Mouse (Mus musculus) forebrain, embryonic 13.5 days (tissue): ENCODE data around the gene B3gnt9. TPM values are rescaled to one million over a fixed set of nuclear protein-coding genes. Genes with fewer than 3 reads are reported as not detected.

Experiments
- ATAC-seq: fragments of 200-750 bp; cut with Nextera tagmentation; 2 replicates; pipeline ENCODE4 v1.8.0; 2017
- H3K27ac ChIP-seq: fragments of 300-500 bp; sonication (generic); 2 replicates; pipeline ENCODE4 v1.5.1; 2015; ENCODE audit warnings: inconsistent platforms, mild to moderate bottlenecking, moderate library complexity
- H3K27me3 ChIP-seq: fragments of 300-500 bp; sonication (generic); 2 replicates; pipeline ENCODE4 v1.6.1; 2015; ENCODE audit warnings: mild to moderate bottlenecking, inconsistent platforms
- H3K36me3 ChIP-seq: fragments of 300-500 bp; sonication (generic); 2 replicates; pipeline ENCODE4 v1.6.1; 2015; ENCODE audit warnings: mild to moderate bottlenecking, inconsistent platforms; ENCODE audit not compliant: poor library complexity, severe bottlenecking
- H3K4me1 ChIP-seq: fragments of 300-500 bp; sonication (generic); 2 replicates; pipeline ENCODE4 v1.6.1; 2015; ENCODE audit warnings: inconsistent platforms
- H3K4me2 ChIP-seq: fragments of 300-500 bp; sonication (generic); 2 replicates; pipeline ENCODE4 v1.6.1; 2015; ENCODE audit warnings: inconsistent platforms, mild to moderate bottlenecking, moderate library complexity
- H3K4me3 ChIP-seq: fragments of 300-500 bp; sonication (generic); 2 replicates; pipeline ENCODE4 v1.5.1; 2015; ENCODE audit warnings: mild to moderate bottlenecking, inconsistent platforms
- H3K9ac ChIP-seq: fragments of 300-500 bp; sonication (generic); 2 replicates; pipeline ENCODE4 v1.6.1; 2015; ENCODE audit warnings: mild to moderate bottlenecking, inconsistent platforms
- H3K9me3 ChIP-seq: fragments of 300-500 bp; sonication (generic); replicated peaks from 2 replicates; pipeline ENCODE4 v1.6.1; 2016; ENCODE audit warnings: inconsistent platforms
- WGBS: fragments of 180-500 bp; shearing (Covaris S2); methylation state at CpG from one replicate; pipeline ENCODE4 v1.1.7; 2015; 5-methylcytosine and 5-hydroxymethylcytosine counted together
- polyA plus RNA-seq: library from polyadenylated mRNA; unstranded; fragments of >200 nt; fragmentation: Nextera tagmentation; extraction: Ambion mirVana; gene quantifications from 2 replicates; pipeline ENCODE4 v1.2.1, GENCODE M21; 2015

B3gnt9 gene
- polyA plus RNA-seq, 1 experiment from 2014 or later = 2.4 TPM

DNA sequence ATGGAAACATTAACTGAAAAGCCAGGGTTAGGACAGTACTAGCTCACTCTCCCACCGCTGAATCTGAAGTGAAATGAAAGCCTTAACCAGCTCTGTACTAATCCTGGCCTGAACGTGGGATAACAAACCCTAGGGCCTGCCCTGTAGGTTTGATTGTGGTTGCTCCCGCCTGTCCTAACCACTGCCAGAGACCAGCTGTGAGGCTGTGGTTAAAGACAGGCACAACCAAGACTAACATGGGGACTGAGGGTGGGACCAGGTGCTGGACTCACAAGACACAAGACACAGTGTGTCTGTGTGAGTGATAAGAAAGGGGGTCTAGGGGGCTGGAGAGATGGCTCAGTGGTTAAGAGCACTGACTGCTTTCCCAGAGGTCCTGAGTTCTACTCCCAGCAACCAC, 25.6 kb upstream of the B3gnt9 start:
- 74% methylated on average over 3 of the region's 3 CpGs for WGBS
- Histone ChIP-seq H3K4me3 (no peak overlapping the region), H3K27me3 (peaks cover 51% of the 10 kb centered on the region), H3K9ac (no peak overlapping the region), H3K36me3 (peaks cover 47% of the 10 kb centered on the region), H3K27ac (no peak overlapping the region), H3K4me2 (no peak overlapping the region), H3K4me1 (peaks cover 29% of the 10 kb centered on the region), H3K9me3 (no peaks in the 10 kb centered on the region)
- ATAC-seq = no peak

DNA sequence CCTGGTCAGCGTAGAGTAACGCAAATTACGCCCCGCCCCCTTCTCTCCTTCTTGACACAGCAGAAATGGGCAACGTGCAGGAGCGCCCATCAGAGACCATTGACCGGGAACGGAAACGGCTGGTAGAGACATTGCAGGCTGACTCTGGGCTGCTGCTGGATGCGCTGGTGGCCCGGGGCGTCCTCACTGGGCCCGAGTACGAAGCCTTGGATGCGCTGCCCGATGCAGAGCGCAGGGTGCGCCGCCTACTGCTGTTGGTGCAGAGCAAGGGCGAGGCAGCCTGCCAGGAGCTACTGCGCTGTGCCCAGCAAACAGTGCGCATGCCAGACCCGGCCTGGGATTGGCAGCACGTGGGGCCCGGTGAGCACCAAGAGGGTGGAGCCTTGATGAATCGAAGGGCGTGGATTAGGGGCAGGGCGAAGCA, 24.0 kb upstream of the B3gnt9 start:
- Histone ChIP-seq H3K9me3 (no peaks in the 10 kb centered on the region), H3K9ac (peak overlapping the region; percentile 50), H3K4me3 (peak overlapping the region; percentile 31), H3K4me2 (peak overlapping the region; percentile 60), H3K27ac (no peak overlapping the region), H3K4me1 (peaks cover 27% of the 10 kb centered on the region), H3K36me3 (peaks cover 34% of the 10 kb centered on the region), H3K27me3 (peaks cover 67% of the 10 kb centered on the region)
- peak; percentile 63 for ATAC-seq
- WGBS = under 1% methylated on average over 28 of the region's 28 CpGs

DNA sequence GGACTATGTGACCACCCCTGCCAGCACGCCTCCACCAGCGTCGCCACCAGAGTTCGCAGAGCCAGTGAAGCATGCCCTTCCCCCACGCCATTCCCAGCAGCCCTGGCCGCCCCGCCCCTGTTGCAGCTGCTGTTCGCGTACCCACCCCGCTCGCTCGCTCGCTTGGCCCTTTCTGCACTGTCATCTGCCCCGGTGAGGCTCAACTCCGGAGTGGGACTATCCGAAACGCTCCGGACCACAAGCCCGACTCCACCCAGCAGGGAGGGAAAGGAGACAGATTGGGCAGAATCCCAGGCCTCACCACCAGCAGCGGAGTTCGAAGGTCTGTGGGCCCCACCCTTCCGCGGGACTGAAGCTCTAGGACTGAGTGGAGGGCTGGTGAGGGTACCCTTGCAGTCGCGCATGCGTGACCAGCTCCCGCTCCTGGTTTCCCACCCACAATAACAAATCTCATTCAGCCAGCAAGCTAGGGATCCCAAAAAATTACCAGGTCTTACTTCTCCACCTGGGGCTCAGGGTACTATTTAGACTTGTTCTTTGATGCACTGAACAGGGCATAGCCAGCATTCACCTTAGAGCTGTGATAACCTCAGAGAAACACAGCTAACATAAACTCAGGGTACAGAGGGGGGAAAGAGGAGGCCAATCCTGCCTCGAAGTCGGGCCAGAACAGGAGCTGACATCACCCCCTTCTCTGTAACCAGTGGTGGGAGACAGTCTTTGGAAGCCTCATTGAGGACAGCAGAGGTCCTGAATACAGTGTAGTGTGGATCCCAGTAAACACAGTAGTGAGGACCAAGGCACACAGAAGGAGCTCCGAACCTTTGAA, 21.6 kb upstream of the B3gnt9 start:
- Histone ChIP-seq H3K4me1 (peaks cover 27% of the 10 kb centered on the region), H3K27ac (no peak overlapping the region), H3K36me3 (peaks cover 10% of the 10 kb centered on the region; the same call in 1 of the 2 replicates), H3K4me3 (peak overlapping the region; percentile 44), H3K9me3 (no peaks in the 10 kb centered on the region), H3K4me2 (peak overlapping the region; percentile 77), H3K27me3 (peaks cover 91% of the 10 kb centered on the region), H3K9ac (peak overlapping the region; percentile 58)
- ATAC-seq = peak; percentile 60
- 3% methylated on average over 30 of the region's 30 CpGs for WGBS

DNA sequence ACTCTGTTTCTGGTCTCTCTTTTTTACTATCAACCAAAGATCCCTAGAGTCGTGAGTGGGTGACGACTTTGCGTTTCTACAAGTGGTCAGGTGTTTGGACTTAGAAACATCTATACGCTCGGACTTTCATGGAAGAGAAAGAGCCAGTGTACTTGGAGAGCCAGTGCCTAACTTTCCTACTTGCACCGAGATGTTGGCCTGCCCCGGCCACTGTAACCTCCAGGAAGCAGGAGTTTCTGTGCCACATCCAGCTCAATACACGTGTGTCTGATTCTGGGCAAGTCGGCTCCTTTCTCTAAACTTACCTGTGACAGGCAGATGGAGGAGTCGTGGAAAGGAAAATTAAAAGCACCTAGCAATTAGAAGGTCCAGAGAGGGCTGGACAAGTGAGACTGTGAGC, 20.9 kb upstream of the B3gnt9 start, which contains the start of gene Nol3:
TSS of gene Nol3 (plus strand) at position 301 of the 400 bp plus-strand sequence.
- H3K9ac ChIP-seq = peak within 1 kb of the TSS; percentile 58
- peaks cover 7% of the 10 kb centered on the region; the same call in 1 of the 2 replicates for H3K36me3 ChIP-seq
- peak within 1 kb of the TSS; percentile 77 for H3K4me2 ChIP-seq
- WGBS = 3% methylated on average over 10 of the region's 10 CpGs
- peak within 1 kb of the TSS; percentile 44 for H3K4me3 ChIP-seq
- no peak for ATAC-seq
- no peak within 1 kb of the TSS for H3K27ac ChIP-seq
- peaks cover 29% of the 10 kb centered on the region for H3K4me1 ChIP-seq
- peaks cover 97% of the 10 kb centered on the region for H3K27me3 ChIP-seq
- no peaks in the 10 kb centered on the region for H3K9me3 ChIP-seq

DNA sequence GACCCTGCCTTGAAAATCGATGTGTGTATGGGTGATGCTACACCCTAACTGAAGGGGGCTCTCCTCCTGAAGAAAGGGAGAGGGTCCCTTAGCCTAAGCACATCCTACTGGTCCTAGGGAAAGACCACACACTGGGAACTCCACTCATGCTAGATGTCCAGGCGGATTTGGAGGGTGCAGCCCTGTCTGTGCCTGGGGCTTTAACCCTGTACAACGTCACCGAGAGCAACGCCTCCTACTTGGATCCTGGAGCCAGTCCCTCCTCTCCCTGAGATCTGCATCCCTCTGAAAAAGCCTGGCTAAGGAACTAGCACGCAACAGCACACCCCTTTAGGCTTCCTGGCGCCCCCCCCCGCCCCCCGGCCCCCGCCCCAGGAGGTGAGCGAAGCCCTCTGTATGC, 20.4 kb upstream of the B3gnt9 start:
- Histone ChIP-seq H3K27me3 (peaks cover 99% of the 10 kb centered on the region), H3K36me3 (peaks cover 7% of the 10 kb centered on the region; the same call in 1 of the 2 replicates), H3K9me3 (no peaks in the 10 kb centered on the region), H3K9ac (no peak overlapping the region), H3K4me1 (peaks cover 33% of the 10 kb centered on the region), H3K4me3 (no peak overlapping the region), H3K4me2 (peak overlapping the region; percentile 77), H3K27ac (no peak overlapping the region)
- WGBS = 5% methylated on average over 10 of the region's 11 CpGs
- ATAC-seq = no peak

DNA sequence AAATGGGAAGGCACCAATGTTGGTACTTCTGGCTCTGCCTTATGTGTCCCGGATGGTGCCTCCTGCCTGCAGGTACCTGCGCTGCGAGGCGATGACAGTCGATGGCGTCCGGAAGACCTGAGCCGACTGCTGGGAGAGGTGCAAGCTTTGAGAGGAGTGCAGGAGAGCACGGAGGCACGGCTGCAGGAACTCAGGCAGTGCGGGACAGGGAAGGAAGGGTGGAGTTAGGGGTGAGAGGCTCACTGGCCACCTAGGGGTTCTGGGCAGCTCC, 15.9 kb upstream of the B3gnt9 start:
- no peak for ATAC-seq
- WGBS = 2% methylated on average over 11 of the region's 11 CpGs

DNA sequence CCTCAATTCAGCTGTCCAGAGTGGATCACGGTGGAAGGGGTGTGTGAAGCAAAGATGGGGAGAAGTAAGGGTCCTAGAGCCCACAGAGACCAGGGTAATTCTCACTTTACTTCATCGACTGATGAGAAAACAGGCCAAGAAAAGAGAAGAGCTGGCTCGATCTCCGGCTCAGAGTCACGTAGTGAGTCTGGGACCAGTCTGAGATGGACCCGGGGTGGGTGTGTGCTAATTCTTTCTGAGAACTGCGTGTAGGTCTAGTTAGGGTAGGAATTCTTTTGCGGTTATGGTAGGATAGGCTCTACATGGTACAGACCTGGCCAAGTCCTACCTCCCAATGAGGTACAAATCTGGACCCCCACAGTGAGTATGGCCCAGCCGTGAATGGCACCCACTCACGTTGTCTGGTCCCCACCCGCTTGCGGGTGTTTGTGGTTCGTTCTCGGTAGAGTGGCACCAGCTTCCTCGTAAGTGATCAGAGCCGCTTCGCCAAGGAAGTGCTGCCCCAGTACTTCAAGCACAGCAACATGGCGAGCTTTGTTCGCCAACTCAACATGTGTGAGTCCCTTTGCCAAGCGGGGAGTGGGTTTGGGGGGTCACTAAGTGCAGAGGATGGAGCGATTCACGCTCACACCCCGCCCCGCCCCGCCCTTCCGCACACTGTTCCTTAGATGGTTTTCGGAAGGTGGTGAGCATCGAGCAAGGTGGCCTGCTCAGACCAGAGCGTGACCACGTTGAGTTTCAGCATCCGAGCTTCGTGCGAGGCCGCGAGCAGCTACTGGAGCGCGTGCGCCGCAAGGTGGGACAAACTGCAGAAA, 15.4 kb upstream of the B3gnt9 start:
- H3K4me1 ChIP-seq = peaks cover 30% of the 10 kb centered on the region
- H3K27ac ChIP-seq = no peak overlapping the region
- peak overlapping the region; percentile 47 for H3K4me3 ChIP-seq
- ATAC-seq = no peak
- H3K4me2 ChIP-seq = peak overlapping the region; percentile 79
- H3K36me3 ChIP-seq = no peaks in the 10 kb centered on the region
- no peaks in the 10 kb centered on the region; the same call in 1 of the 2 replicates for H3K9me3 ChIP-seq
- H3K27me3 ChIP-seq = peaks cover 99% of the 10 kb centered on the region
- 0 out of 2 replicates have a peak overlapping the region, but pooled peaks have one; percentile 58 for H3K9ac ChIP-seq
- 1% methylated on average over 39 of the region's 39 CpGs for WGBS

More for the DNA sequence above, 15.9 kb upstream of the B3gnt9 start:
- Histone ChIP-seq H3K27me3 (peaks cover 99% of the 10 kb centered on the region), H3K9me3 (no peaks in the 10 kb centered on the region; the same call in 1 of the 2 replicates), H3K27ac (no peak overlapping the region), H3K4me2 (peak overlapping the region; percentile 20; the same call in 1 of the 2 replicates), H3K36me3 (no peaks in the 10 kb centered on the region), H3K4me3 (0 out of 2 replicates have a peak overlapping the region, but pooled peaks have one; percentile 47), H3K4me1 (peaks cover 34% of the 10 kb centered on the region), H3K9ac (no peak overlapping the region)

DNA sequence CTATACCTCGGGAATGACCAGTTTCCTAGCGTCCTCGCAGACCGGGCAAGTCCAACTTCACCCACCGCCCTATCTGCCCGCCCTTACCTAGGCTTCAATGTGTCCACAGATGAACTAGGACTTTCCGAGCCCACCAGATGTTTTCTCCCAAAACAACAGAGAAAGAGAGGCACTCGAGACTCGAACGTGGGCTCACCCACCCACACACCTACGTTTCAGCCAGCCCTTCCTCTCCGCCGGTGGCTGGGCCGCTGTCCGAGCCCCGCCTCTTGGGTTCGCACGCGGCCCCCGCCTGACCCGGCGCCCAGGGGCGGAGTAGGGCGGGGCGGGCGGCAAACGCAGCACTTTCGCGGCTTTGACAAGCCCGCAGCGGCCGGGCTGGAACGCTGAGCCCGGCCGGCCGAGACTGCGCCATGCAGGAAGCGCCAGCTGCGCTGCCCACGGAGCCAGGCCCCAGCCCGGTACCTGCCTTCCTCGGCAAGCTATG, 14.6 kb upstream of the B3gnt9 start, which contains the start of gene Hsf4:
TSS of gene Hsf4 (plus strand) at position 341 of the 487 bp plus-strand sequence.
- no peaks in the 10 kb centered on the region; the same call in 1 of the 2 replicates for H3K9me3 ChIP-seq
- ATAC-seq = no peak
- peak within 1 kb of the TSS; percentile 47 for H3K4me3 ChIP-seq
- peaks cover 99% of the 10 kb centered on the region for H3K27me3 ChIP-seq
- peak within 1 kb of the TSS; percentile 58 for H3K9ac ChIP-seq
- no peaks in the 10 kb centered on the region for H3K36me3 ChIP-seq
- WGBS = 1% methylated on average over 32 of the region's 42 CpGs
- peaks cover 38% of the 10 kb centered on the region for H3K4me1 ChIP-seq
- H3K27ac ChIP-seq = no peak within 1 kb of the TSS
- peak within 1 kb of the TSS; percentile 79 for H3K4me2 ChIP-seq

DNA sequence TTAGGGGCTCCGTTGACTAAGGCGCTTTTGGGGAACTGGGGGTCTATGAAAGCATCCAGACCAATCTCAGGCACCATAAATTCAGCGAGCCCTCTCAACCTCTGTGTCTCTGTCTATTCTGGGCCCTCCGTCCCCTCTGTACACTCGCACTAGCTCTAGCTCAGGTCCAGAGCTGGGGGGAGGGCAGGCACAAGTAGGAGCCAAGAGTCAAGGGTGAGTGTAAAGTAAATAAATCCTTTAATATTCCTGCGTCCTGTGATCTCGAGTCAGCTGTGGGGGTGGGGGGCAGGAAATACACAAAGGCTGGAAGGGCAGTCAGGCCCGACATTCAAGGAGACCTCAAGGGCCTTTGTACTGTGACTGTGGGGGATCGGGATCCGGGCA, 14.1 kb upstream of the B3gnt9 start:
- H3K9ac ChIP-seq = peak overlapping the region; percentile 58
- peak overlapping the region; percentile 47 for H3K4me3 ChIP-seq
- no peaks in the 10 kb centered on the region; the same call in 1 of the 2 replicates for H3K9me3 ChIP-seq
- H3K27me3 ChIP-seq = peaks cover 99% of the 10 kb centered on the region
- peak overlapping the region; percentile 79 for H3K4me2 ChIP-seq
- ATAC-seq = no peak; the same call in 1 of the 2 replicates
- peaks cover 41% of the 10 kb centered on the region for H3K4me1 ChIP-seq
- 1% methylated on average over 10 of the region's 10 CpGs for WGBS
- H3K27ac ChIP-seq = no peak overlapping the region
- no peaks in the 10 kb centered on the region for H3K36me3 ChIP-seq

DNA sequence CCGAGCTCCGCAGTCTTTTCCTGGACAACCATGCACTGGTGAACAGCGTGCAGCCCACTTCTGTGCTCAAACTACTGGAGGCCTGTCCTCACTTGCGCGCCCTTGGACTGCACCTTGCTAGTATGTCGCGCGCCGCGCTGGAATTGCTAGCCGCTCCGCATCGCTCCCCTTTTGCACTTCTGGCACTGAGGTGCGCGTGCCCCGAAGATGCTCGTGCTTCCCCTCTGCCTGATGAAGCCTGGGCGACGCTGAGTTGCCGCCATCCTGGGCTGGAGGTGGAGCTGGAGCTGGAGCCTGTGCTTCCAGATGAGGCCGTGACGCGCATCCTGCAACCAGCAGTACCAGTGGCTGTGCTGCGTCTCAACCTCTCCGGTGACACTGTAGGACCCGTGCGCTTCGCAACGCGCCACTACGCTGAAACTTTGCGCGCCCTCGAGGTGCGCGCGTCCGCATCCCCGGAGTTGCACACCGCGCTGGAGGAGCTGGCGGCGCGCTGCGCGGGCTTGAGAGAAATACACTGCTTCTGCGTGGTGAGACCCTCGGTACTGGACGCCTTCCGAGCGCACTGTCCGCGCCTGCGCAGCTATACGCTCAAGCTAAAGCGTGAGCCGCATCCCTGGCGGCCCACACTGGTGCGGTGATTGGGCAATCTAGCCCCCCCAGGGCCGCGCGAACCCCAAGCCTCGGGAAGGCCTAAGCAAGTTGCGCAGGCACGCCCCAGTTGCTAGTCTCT, 13.6 kb upstream of the B3gnt9 start:
- Histone ChIP-seq H3K27ac (no peak overlapping the region), H3K9me3 (no peaks in the 10 kb centered on the region; the same call in 1 of the 2 replicates), H3K4me3 (peak overlapping the region; percentile 47), H3K9ac (peak overlapping the region; percentile 58), H3K27me3 (peaks cover 99% of the 10 kb centered on the region), H3K4me2 (peak overlapping the region; percentile 79), H3K36me3 (no peaks in the 10 kb centered on the region), H3K4me1 (peaks cover 44% of the 10 kb centered on the region)
- peak; percentile 86 for ATAC-seq
- WGBS = 0% methylated on average over 65 of the region's 65 CpGs

DNA sequence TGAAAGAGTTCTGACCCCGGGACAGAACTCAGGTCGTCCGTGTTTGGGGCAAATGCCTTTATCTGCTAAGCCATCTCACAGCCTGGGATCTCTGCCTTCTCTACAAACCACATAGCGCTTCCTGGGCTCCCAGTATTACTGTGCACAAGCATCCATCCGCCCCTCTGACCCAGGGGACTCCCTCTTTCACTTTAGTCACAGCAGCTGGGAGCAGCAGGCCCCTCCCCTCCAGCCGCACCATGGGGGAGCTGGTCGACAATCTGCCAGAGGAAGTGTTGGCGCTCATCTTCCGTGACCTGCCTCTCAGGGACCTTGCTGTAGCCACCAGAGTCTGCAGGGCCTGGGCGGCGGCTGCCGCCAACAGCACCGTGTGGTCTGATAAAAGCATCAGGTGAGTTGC, 11.8 kb upstream of the B3gnt9 start:
- no peaks in the 10 kb centered on the region for H3K36me3 ChIP-seq
- H3K27ac ChIP-seq = no peak overlapping the region
- H3K9ac ChIP-seq = no peak overlapping the region
- ATAC-seq = no peak
- H3K4me1 ChIP-seq = peaks cover 44% of the 10 kb centered on the region
- peaks cover 96% of the 10 kb centered on the region for H3K27me3 ChIP-seq
- H3K9me3 ChIP-seq = no peaks in the 10 kb centered on the region; the same call in 1 of the 2 replicates
- no peak overlapping the region for H3K4me3 ChIP-seq
- no peak overlapping the region for H3K4me2 ChIP-seq
- WGBS = 10% methylated on average over 13 of the region's 13 CpGs
